9 mouse cellular contexts compared by ENCODE assay signal in the genomic region with DNA sequence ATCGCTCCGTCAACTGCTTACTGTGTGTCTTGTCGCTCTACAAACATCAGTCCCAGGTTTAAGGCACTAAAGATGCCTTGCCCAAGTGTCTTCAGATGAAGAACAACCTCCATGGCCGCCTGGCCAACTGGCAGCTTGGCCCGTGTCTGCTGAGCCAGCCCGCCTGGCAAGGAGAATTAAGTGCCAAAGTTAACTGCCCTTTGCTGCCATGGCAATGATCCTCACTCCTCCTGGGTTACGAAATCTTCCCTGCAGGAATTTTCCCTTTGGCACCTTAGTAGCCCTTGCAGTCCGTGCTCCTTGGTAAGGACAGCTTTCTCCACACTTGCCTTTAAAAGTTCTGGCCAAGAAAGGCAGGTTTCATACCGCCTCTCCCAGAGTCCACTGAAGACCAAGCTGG. TPM values are rescaled to one million over a fixed set of nuclear protein-coding genes. Genes with fewer than 3 reads are reported as not detected.
A peak's percentile ranks its signal among the peaks of the same experiment; 100 is the strongest.
DNase-seq lines count a peak whose midpoint lies in the region; ATAC-seq and TF ChIP-seq lines count a peak whose summit lies in the region.
"Had no signal": no experiment of that assay in that cellular context is flagged by ENCODE, and none has a peak within 500 bp of the region (broad histone marks: within the 10 kb centered on the region; RNA-seq: fewer than 3 reads in every experiment).

No protein-coding gene starts in this region.

- H3K4me3 ChIP-seq in heart, embryonic 11.5 days (ENCODE audit: low read depth, low read length): no peak overlapping the region
- no peak overlapping the region for H3K4me3 ChIP-seq in kidney, postnatal 0 days (replicated peaks; ENCODE audit: low read depth, low read length)
- no peak overlapping the region for H3K4me3 ChIP-seq in midbrain, embryonic 14.5 days (replicated peaks; ENCODE audit: low read depth, low read length)
- H3K4me3 ChIP-seq: limb, embryonic 12.5 days had no signal

- TF ChIP-seq CTCF in kidney, postnatal 0 days (IDR thresholded peaks at IDR 0.05; ENCODE audit: low read depth): no peak

- DNase-seq in heart, adult 9 months (ENCODE audit: low spot score in 2 of 2): peak; percentile 33 to 46
- DNase-seq in NIH3T3 (ENCODE audit: low read depth): peak; percentile 46
- peak; percentile 63 to 77 for DNase-seq in cerebellum, postnatal 10 days
- peak; percentile 36 for DNase-seq in kidney, postnatal 0 days (ENCODE audit: low spot score)
- DNase-seq in layer of hippocampus, postnatal 36 days: no peak
- DNase-seq in midbrain, embryonic 14.5 days: no peak
- no peak for DNase-seq in frontal cortex, postnatal 25 days (ENCODE audit: low spot score in 2 of 2)

- H3K9ac ChIP-seq in heart, embryonic 11.5 days (ENCODE audit: low read depth, low read length): no peak overlapping the region
- H3K9ac ChIP-seq in kidney, postnatal 0 days (ENCODE audit: low read depth, low read length): no peak overlapping the region
- no peak overlapping the region for H3K9ac ChIP-seq in midbrain, embryonic 14.5 days (replicated peaks; ENCODE audit: low read length)
- H3K9ac ChIP-seq: limb, embryonic 12.5 days had no signal

- H3K36me3 ChIP-seq in heart, embryonic 11.5 days (ENCODE audit: control insufficient read depth, insufficient read depth, low read length): no peaks in the 10 kb centered on the region
- H3K36me3 ChIP-seq in kidney, postnatal 0 days (ENCODE audit: insufficient read depth, low read length): no peaks in the 10 kb centered on the region
- no peaks in the 10 kb centered on the region for H3K36me3 ChIP-seq in midbrain, embryonic 14.5 days (ENCODE audit: control insufficient read depth, insufficient read depth, low read length)
- H3K36me3 ChIP-seq: limb, embryonic 12.5 days had no signal

- H3K27me3 ChIP-seq in heart, embryonic 11.5 days (ENCODE audit: control insufficient read depth, insufficient read depth, low read length): no peaks in the 10 kb centered on the region
- no peaks in the 10 kb centered on the region for H3K27me3 ChIP-seq in kidney, postnatal 0 days (ENCODE audit: insufficient read depth, low read length)
- no peaks in the 10 kb centered on the region for H3K27me3 ChIP-seq in midbrain, embryonic 14.5 days (ENCODE audit: control insufficient read depth, insufficient read depth, low read length)
- H3K27me3 ChIP-seq: limb, embryonic 12.5 days had no signal

- H3K27ac ChIP-seq in heart, embryonic 11.5 days (ENCODE audit: low read depth, low read length): no peak overlapping the region
- H3K27ac ChIP-seq in kidney, postnatal 0 days: peak overlapping the region; percentile 78
- no peak overlapping the region for H3K27ac ChIP-seq in midbrain, embryonic 14.5 days (replicated peaks; ENCODE audit: low read depth, low read length)
- H3K27ac ChIP-seq: limb, embryonic 12.5 days had no signal

- no peak overlapping the region for H3K4me2 ChIP-seq in heart, embryonic 11.5 days
- H3K4me2 ChIP-seq in kidney, postnatal 0 days (ENCODE audit: low read length): no peak overlapping the region
- H3K4me2 ChIP-seq in midbrain, embryonic 14.5 days (ENCODE audit: low read length): no peak overlapping the region
- H3K4me2 ChIP-seq: limb, embryonic 12.5 days had no signal

- no peaks in the 10 kb centered on the region for H3K4me1 ChIP-seq in heart, embryonic 11.5 days (ENCODE audit: control insufficient read depth, insufficient read depth, low read length)
- H3K4me1 ChIP-seq in kidney, postnatal 0 days (replicated peaks; ENCODE audit: insufficient read depth, low read length): 0 out of 2 replicates have a peak, but pooled peaks cover 16% of the 10 kb centered on the region
- no peaks in the 10 kb centered on the region for H3K4me1 ChIP-seq in midbrain, embryonic 14.5 days (ENCODE audit: control insufficient read depth, insufficient read depth, low read length)
- H3K4me1 ChIP-seq: limb, embryonic 12.5 days had no signal

- H3K9me3 ChIP-seq in heart, embryonic 11.5 days (replicated peaks; ENCODE audit: control insufficient read depth, low read length): no peaks in the 10 kb centered on the region
- H3K9me3 ChIP-seq in kidney, postnatal 0 days (replicated peaks; ENCODE audit: low read length): no peaks in the 10 kb centered on the region
- H3K9me3 ChIP-seq in midbrain, embryonic 14.5 days (ENCODE audit: control insufficient read depth, low read length): no peaks in the 10 kb centered on the region
- H3K9me3 ChIP-seq: limb, embryonic 12.5 days had no signal

- 91% methylated on average over 9 of the region's 9 CpGs for WGBS in heart, embryonic 11.5 days (ENCODE audit: insufficient replicate concordance)
- 65% methylated on average over 9 of the region's 9 CpGs for WGBS in kidney, postnatal 0 days
- WGBS in midbrain, embryonic 14.5 days: 89% methylated on average over 9 of the region's 9 CpGs

- ATAC-seq in heart, embryonic 11.5 days (replicated peaks; ENCODE audit: insufficient number of reproducible peaks, low FRiP score, low TSS enrichment): no peak
- ATAC-seq in kidney, postnatal 0 days (replicated peaks; ENCODE audit: low FRiP score, low read depth): peak; percentile 36
- no peak for ATAC-seq in midbrain, embryonic 14.5 days (ENCODE audit: low FRiP score, low TSS enrichment)

RNA-seq across cellular contexts. Expression of gene Cobll1, which starts 20.9 kb away (rescaled TPM):
- polyA plus RNA-seq in heart, embryonic 11.5 days (2014; fragmentation: Nextera tagmentation; extraction: Ambion mirVana): 9.9 and 10.1 TPM in 2 replicates
- polyA plus RNA-seq in kidney, postnatal 0 days (2015; fragmentation: Nextera tagmentation; extraction: Ambion mirVana): 23.8 and 25.7 TPM in 2 replicates
- total RNA-seq in layer of hippocampus, postnatal 36 days (2021): 1 to 10 TPM; 6.1 to 8.9 TPM
- polyA plus RNA-seq in midbrain, embryonic 14.5 days (2014; fragmentation: Nextera tagmentation; extraction: Ambion mirVana): 1.9 and 3.5 TPM in 2 replicates

Comparison
In these comparisons a context has a peak if more than half of its experiments do, and no peak if none do; other contexts are left out.
1. DNase-seq: peak in heart, adult 9 months (2 of 2), NIH3T3 (single experiment), cerebellum, postnatal 10 days (2 of 2) and kidney, postnatal 0 days (single experiment); none in layer of hippocampus, postnatal 36 days (0 of 2), midbrain, embryonic 14.5 days (single experiment) and frontal cortex, postnatal 25 days (0 of 2).